Mouse (Mus musculus) intestine, embryonic 16.5 days (tissue): ENCODE measurements around the gene Smchd1. TPM values are rescaled to one million over a fixed set of nuclear protein-coding genes. Genes with fewer than 3 reads are reported as not detected.
A peak's percentile ranks its signal among the peaks of the same experiment; 100 is the strongest.
"Not testable (repeated sequence)": the region's sequence is repeated elsewhere in the genome, so short reads cannot be mapped to it uniquely, and the experiment has no call there.

Experiments
- ATAC-seq: fragments of 200-750 bp; cut with Nextera tagmentation; 2 replicates; pipeline ENCODE4 v1.8.0; 2017; ENCODE audit warnings: moderate TSS enrichment, moderate library complexity
- H3K27ac ChIP-seq: fragments of 300-500 bp; sonication (generic); 2 replicates; pipeline ENCODE4 v1.5.1; 2014; ENCODE audit warnings: mild to moderate bottlenecking, low read length
- H3K27me3 ChIP-seq: fragments of 300-500 bp; sonication (generic); replicated peaks from 2 replicates; pipeline ENCODE4 v1.6.1; 2014; ENCODE audit warnings: low read length, control low read depth, mixed read lengths; ENCODE audit not compliant: control insufficient read depth, insufficient read depth
- H3K36me3 ChIP-seq: fragments of 300-500 bp; sonication (generic); 2 replicates; pipeline ENCODE4 v1.6.1; 2014; ENCODE audit warnings: low read length, control low read depth; ENCODE audit not compliant: control insufficient read depth, insufficient read depth
- H3K4me1 ChIP-seq: fragments of 300-500 bp; sonication (generic); 2 replicates; pipeline ENCODE4 v1.6.1; 2014; ENCODE audit warnings: low read length, control low read depth, mixed read lengths; ENCODE audit not compliant: control insufficient read depth, insufficient read depth
- H3K4me2 ChIP-seq: fragments of 300-500 bp; sonication (generic); 2 replicates; pipeline ENCODE4 v1.6.1; 2014; ENCODE audit warnings: low read depth, low read length, control low read depth
- H3K4me3 ChIP-seq: fragments of 300-500 bp; sonication (generic); 2 replicates; pipeline ENCODE4 v1.5.1; 2014; ENCODE audit warnings: mild to moderate bottlenecking, low read length
- H3K9ac ChIP-seq: fragments of 300-500 bp; sonication (generic); 2 replicates; pipeline ENCODE4 v1.6.1; 2014; ENCODE audit warnings: low read depth, low read length
- H3K9me3 ChIP-seq: fragments of 300-500 bp; sonication (generic); 2 replicates; pipeline ENCODE4 v1.6.1; 2016; ENCODE audit warnings: low read length, control low read depth; ENCODE audit not compliant: control insufficient read depth
- WGBS: fragments of 180-500 bp; shearing (Covaris S2); extraction: QIAGEN DNeasy Blood & Tissue Kit; methylation state at CpG from one replicate; pipeline ENCODE4 v1.1.7; 2014; 5-methylcytosine and 5-hydroxymethylcytosine counted together
- polyA plus RNA-seq: library from polyadenylated mRNA; unstranded; fragments of >200 nt; fragmentation: Nextera tagmentation; extraction: Ambion mirVana; gene quantifications from 2 replicates; pipeline ENCODE4 v1.2.1, GENCODE M21; 2015

The Smchd1 gene
- polyA plus RNA-seq, 1 experiment from 2014 or later: 35.0 TPM

DNA sequence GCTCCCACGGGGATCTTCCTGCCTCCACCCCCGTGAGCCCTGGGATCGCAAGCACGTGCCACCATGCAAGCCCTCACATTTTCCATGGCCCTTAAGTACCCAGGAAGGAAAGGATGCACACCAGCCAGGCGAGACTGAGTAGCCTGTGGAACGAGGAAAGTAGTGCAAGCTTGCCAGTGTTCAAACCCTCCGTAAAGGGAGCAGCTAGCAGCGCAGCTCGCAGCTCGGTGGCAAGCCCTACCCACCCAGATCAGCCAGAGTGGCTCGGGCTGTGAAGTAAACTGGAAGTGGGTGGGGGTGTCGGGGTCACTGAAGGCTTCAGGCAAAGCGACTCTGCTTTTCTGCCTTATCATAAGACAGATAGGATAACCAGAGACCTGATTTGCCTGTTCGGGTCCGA is 142.8 kb downstream of the Smchd1 start:
- Histone ChIP-seq H3K4me1 (no peaks in the 10 kb centered on the region), H3K27ac (no peak overlapping the region), H3K4me3 (no peak overlapping the region), H3K9ac (no peak overlapping the region), H3K27me3 (no peaks in the 10 kb centered on the region), H3K9me3 (no peaks in the 10 kb centered on the region), H3K4me2 (no peak overlapping the region), H3K36me3 (no peaks in the 10 kb centered on the region)
- 55% methylated on average over 15 of the region's 15 CpGs for WGBS
- no peak for ATAC-seq

DNA sequence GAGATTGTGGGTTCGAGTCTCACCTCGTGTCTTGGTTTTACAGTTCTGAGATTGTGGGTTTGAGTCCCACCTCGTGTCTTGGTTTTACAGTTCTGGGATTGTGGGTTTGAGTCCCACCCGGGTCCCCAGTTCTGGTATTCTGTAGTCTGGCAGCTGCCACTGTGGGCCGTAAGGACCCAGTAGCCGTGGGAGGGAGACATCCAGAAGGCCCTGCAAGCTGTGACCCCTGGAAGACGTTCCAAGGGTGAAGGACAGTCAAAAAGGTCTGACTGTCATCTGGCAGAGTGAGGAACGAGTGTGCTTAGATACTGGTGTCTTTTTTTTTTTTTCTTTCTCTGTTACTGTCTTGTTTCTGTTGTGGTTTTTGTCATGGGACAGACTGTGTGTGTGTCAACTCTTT is 154.4 kb downstream of the Smchd1 start:
- H3K4me2 ChIP-seq, H3K9ac ChIP-seq, H3K4me3 ChIP-seq, ATAC-seq, H3K9me3 ChIP-seq, H3K27ac ChIP-seq, H3K36me3 ChIP-seq, H3K27me3 ChIP-seq, H3K4me1 ChIP-seq: not testable (repeated sequence)
- whole genome bisulfite sequencing: 82% methylated on average over 8 of the region's 8 CpGs

DNA sequence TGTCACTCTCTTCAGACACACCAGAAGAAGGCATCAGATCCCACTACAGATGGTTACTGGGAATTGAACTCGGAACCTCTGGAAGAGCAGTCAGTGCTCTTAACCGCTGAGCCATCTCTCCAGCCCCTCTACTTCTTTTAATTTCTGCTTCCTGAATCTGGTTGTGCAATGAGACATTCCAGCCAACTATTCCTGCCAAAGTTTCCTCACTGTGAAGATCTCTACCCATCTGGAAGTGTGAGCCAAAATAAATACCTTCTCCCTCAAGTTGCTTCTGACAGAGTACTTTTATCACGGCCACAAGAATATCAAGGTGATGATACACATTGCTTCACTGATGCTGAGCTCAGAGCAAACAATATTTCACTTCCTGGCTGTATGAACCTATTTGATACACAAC is 155.8 kb downstream of the Smchd1 start:
- Histone ChIP-seq H3K4me3 (no peak overlapping the region), H3K36me3 (no peaks in the 10 kb centered on the region), H3K4me2 (no peak overlapping the region), H3K4me1 (no peaks in the 10 kb centered on the region), H3K27ac (no peak overlapping the region), H3K9ac (no peak overlapping the region), H3K27me3 (no peaks in the 10 kb centered on the region), H3K9me3 (no peaks in the 10 kb centered on the region)
- 91% methylated on average over 3 of the region's 3 CpGs for WGBS
- ATAC-seq: no peak

DNA sequence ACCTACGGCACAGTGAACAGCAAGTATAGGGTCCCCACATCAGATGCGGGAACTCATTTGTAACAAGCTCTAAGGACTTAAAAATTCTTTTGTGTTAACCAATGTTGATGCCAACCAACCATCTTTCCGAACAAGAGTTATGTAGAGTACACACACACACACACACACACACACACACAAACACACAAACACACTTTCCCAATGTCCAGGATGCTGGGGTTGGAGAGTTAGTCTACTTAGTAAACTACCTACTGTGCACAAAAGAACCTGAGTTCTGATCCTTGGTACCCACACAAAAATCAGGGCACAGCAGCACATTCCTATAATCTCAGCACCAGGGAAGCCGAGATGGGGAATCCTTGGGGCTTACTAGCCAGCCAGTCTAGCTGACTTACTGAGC is 157.6 kb downstream of the Smchd1 start:
- no peaks in the 10 kb centered on the region for H3K4me1 ChIP-seq
- no peaks in the 10 kb centered on the region for H3K27me3 ChIP-seq
- no peaks in the 10 kb centered on the region for H3K36me3 ChIP-seq
- no peak for ATAC-seq
- WGBS: 91% methylated on average over 4 of the region's 4 CpGs
- no peak overlapping the region for H3K9ac ChIP-seq
- no peak overlapping the region for H3K27ac ChIP-seq
- no peak overlapping the region for H3K4me3 ChIP-seq
- no peaks in the 10 kb centered on the region for H3K9me3 ChIP-seq
- no peak overlapping the region for H3K4me2 ChIP-seq

DNA sequence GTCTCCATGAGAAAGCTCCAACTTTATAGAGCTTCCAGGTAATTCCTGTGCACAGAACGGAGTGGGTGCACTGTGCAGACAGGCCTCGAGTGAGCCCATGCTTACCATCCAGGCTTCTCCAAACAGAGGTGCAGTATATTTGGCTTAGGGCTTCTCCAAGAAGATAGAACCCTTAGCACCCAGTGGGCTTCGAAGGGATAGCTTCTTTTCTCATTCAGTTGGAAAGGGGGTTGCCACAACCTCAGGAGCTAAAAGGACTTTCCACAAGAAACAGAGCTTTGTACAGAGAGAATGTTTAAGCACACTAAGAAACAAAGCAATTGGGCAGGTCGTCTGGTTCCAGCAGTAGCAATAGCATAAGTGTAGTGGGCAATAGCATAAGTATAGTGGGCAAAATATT is 160.8 kb downstream of the Smchd1 start:
- ATAC-seq: no peak
- Histone ChIP-seq H3K9ac (no peak overlapping the region), H3K27ac (no peak overlapping the region), H3K4me3 (no peak overlapping the region), H3K4me1 (peaks cover 8% of the 10 kb centered on the region; the same call in 1 of the 2 replicates), H3K4me2 (no peak overlapping the region), H3K27me3 (peaks cover 22% of the 10 kb centered on the region), H3K9me3 (no peaks in the 10 kb centered on the region), H3K36me3 (no peaks in the 10 kb centered on the region)
- 74% methylated on average over 4 of the region's 4 CpGs for WGBS

DNA sequence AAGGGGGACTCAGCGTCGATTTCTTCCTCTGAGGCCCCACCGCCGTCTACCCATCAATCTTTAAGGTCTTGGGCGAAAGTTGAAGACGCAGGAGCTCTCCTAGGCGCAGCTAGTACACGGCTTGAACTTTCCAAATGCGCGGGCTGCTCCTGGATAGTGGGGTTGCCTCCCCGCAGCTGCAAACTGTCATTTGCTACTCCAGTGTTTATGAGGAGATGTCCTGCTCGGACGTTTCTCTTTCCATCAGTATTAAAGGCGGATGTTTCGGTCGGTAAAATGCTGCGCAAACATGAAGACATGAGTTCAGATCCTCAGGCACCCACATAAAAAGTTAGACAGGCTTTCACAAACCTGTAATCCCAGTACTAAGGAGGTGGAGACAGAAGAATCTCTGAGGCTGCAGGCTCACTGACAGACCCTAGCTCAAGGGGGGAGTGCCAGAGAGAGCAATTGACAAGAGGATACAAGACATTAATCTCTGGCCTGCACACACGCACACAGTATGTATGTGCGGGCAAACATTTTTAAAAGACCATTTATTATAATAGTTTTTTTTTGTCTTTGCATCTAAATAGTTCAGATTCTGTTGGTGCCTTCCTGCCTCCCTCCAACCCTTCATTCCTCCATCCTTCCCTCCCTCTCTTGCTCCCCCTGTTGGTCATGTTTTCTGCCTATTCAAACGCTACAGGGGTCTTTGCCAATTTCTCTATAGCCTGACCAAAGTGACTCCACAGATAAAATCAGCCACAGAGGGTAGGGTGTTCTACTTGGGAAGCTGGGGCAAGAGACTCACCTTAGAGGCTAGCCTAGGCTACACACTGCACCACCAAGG is 163.6 kb downstream of the Smchd1 start, which contains the start of gene Emilin2:
Gene Emilin2, minus strand, starts transcription at position 639 of the 832 bp plus-strand sequence.
- Histone ChIP-seq H3K4me2 (peak within 1 kb of the TSS; percentile 99), H3K4me3 (peak within 1 kb of the TSS; percentile 65), H3K36me3 (no peaks in the 10 kb centered on the region), H3K27ac (no peak within 1 kb of the TSS), H3K27me3 (peaks cover 31% of the 10 kb centered on the region), H3K9me3 (no peaks in the 10 kb centered on the region), H3K4me1 (peaks cover 8% of the 10 kb centered on the region; the same call in 1 of the 2 replicates), H3K9ac (peak within 1 kb of the TSS; percentile 62)
- no peak for ATAC-seq
- 9% methylated on average over 20 of the region's 20 CpGs for WGBS

DNA sequence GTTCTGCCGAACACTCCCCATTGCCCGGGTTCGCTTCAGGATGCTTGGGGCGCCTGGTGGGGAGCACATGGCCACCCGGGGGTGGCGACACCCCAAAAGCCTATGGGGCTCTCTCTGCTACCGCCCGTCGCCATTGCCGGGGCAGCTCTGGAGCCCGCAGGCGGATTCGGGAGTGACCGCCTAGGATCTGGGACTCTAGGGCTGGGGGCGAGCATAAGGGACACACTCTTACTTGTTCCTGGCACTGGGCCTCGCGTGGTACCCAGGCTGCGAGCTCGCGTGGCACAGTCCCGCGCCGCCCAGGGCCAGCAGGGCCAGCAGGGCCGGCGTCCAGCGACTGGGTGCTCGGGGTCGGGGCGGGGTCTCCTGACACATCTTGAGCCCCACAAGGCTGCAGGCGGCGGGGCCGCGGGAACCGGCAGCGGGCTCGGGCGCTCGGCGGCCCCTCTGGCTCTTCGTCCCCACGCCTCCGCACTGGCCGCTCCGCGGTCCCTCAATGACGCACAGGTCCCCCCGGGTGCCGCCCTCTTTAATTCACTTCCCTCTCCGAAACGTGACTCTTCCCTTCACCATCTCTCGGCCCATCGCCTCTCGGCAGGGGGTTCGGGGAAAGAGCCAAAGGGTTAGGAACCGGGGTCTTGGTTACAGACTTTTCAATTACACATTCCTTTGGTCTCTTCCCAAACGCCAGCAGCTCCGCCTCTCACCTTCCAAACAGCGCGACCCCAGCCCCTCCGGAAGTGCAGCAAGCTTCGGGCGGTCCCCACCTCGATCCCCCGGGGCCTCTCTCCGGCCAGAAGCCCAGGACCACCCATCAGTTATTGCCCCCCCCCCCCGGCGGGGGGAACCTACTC is 164.4 kb downstream of the Smchd1 start:
- peaks cover 8% of the 10 kb centered on the region; the same call in 1 of the 2 replicates for H3K4me1 ChIP-seq
- H3K9ac ChIP-seq: peak overlapping the region; percentile 62
- H3K27ac ChIP-seq: no peak overlapping the region
- H3K9me3 ChIP-seq: no peaks in the 10 kb centered on the region
- peak; percentile 73 for ATAC-seq
- peak overlapping the region; percentile 99 for H3K4me2 ChIP-seq
- H3K36me3 ChIP-seq: no peaks in the 10 kb centered on the region
- H3K27me3 ChIP-seq: peaks cover 31% of the 10 kb centered on the region
- WGBS: under 1% methylated on average over 67 of the region's 67 CpGs
- H3K4me3 ChIP-seq: peak overlapping the region; percentile 65

DNA sequence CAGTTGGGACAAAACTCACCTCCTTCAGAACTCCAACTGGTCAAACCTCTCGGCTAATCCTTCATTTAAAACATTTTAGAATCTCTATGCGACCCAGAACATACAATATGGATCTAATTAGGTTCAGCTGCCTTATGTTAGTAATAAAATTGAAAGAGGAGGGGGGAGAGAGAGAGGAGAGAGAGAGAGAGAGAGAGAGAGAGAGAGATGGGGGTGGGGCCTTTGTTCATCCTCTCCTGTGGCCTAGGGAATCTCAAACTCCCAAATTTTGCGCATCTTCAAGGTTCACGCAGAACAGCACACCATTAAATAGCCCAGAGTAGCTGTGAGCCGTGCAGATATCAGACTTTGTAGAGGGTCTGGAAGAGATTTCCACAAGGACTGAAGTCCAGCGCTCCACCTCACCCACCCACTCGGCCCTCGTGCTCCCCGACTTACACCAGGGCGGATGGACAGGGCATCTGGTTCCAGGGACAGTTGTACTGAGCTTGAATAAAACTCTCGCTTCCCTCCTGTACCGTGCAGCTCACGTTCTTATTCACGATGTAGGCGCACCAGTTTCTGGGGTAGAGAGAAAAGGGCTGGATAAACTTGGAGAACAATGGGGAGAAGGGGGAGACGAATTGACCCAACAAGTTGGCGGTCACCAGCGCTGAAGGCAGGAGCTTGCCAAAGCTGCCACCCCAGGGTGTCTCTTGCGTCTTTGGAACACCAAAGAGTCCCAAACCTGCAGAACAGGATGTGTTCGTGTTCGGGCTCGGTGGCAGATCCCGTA is 165.2 kb downstream of the Smchd1 start:
- Histone ChIP-seq H3K36me3 (no peaks in the 10 kb centered on the region), H3K9ac (peak overlapping the region; percentile 62), H3K9me3 (no peaks in the 10 kb centered on the region), H3K4me3 (peak overlapping the region; percentile 65), H3K4me1 (peaks cover 8% of the 10 kb centered on the region; the same call in 1 of the 2 replicates), H3K27ac (no peak overlapping the region), H3K27me3 (peaks cover 31% of the 10 kb centered on the region), H3K4me2 (peak overlapping the region; percentile 99)
- 8% methylated on average over 23 of the region's 23 CpGs for WGBS
- ATAC-seq: no peak; the same call in 1 of the 2 replicates

DNA sequence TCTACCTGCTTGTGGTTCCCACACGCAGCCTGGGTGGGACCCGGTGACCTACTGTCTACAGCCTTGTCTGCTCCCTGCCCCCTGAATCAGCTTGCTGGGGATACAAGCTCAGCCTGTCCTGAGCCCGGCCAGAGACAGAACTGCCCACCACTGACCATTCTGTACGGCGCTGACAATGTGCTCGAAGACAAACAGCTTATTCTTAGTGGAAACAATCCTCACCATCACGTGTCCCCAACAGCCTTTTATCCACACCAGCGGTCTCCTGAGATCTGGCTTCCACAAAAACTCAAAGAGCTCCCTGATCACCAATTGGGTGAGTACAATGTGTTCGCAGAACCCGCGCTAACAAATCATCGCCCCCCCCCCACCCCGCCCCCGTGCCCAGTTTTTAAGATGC is 166.0 kb downstream of the Smchd1 start:
- no peak for ATAC-seq
- H3K4me2 ChIP-seq: no peak overlapping the region
- no peak overlapping the region for H3K9ac ChIP-seq
- peaks cover 8% of the 10 kb centered on the region; the same call in 1 of the 2 replicates for H3K4me1 ChIP-seq
- no peaks in the 10 kb centered on the region for H3K9me3 ChIP-seq
- 45% methylated on average over 14 of the region's 14 CpGs for WGBS
- H3K36me3 ChIP-seq: no peaks in the 10 kb centered on the region
- no peak overlapping the region for H3K4me3 ChIP-seq
- H3K27ac ChIP-seq: no peak overlapping the region
- H3K27me3 ChIP-seq: peaks cover 31% of the 10 kb centered on the region
